Mouse (Mus musculus): ENCODE measurements around the gene Lbh.

DNA sequence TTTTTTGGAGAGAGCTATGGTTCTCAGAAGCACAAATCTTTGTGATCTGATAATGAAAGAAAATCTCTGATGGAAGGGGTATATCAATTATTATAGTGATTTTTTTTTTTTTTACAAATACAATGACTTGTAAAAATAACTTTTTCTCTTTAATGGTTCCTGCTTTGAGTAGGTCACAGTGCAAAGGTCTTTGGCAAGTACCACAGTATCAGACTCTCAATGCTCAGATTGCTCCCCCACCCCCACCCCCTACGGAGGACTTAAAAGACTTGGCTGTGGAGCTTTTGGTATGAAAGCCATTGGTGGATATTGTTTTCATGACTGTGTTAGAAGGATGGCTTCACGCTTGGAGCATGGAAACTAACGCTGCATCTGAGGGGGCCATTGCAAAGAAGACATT lies 18.2 kb downstream of the Lbh start:
- TF ChIP-seq CTCF (IDR thresholded peaks at IDR 0.05; ENCODE audit: low read depth) (no peak), EP300 (optimal IDR thresholded peaks at IDR 0.05) (no peak)

Data from stomach, postnatal 0 days (tissue).